Mouse (Mus musculus): ENCODE data around the gene Slc38a4. TPM values are rescaled to one million over a fixed set of nuclear protein-coding genes. Genes with fewer than 3 reads are reported as not detected.

The Slc38a4 gene
- polyA plus RNA-seq, 1 experiment from 2014 or later, result 20.5 TPM

DNA sequence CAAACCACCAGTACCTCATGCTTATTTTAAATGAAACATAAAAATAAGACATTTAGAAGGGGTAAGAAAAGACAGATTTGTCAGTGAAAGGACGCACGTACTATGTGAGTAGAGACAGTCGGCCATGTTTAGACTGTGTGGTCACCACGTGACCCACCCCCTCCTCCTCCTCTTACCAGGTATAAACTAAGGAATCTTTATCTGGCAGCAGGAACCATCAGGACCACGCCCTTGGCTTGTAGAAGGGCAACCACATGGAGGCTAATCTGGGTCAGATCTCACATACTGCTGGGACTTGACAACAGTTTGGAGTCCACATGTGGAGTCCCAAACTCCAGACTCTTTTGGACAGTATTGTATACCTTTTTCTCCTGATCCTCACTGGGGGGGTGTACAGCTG lies 7.5 kb downstream of the Slc38a4 start:
- Histone ChIP-seq H3K4me2 (ENCODE audit: low read depth, low read length, severe bottlenecking) (no peak overlapping the region), H3K9me3 (ENCODE audit: control insufficient read depth, low read length) (no peaks in the 10 kb centered on the region), H3K27ac (ENCODE audit: low read depth, low read length) (no peak overlapping the region), H3K4me3 (ENCODE audit: low read depth, low read length) (no peak overlapping the region), H3K9ac (ENCODE audit: low read length) (no peak overlapping the region), H3K27me3 (ENCODE audit: control insufficient read depth, insufficient read depth, low read length) (no peaks in the 10 kb centered on the region), H3K4me1 (replicated peaks; ENCODE audit: control insufficient read depth, insufficient read depth, low read length) (no peaks in the 10 kb centered on the region), H3K36me3 (ENCODE audit: control insufficient read depth, insufficient read depth, low read length) (no peaks in the 10 kb centered on the region)
- no peak for ATAC-seq (replicated peaks; ENCODE audit: low FRiP score)
- 88% methylated on average over 5 of the region's 5 CpGs for WGBS
- DNase-seq (ENCODE audit: low spot score), result no peak

DNA sequence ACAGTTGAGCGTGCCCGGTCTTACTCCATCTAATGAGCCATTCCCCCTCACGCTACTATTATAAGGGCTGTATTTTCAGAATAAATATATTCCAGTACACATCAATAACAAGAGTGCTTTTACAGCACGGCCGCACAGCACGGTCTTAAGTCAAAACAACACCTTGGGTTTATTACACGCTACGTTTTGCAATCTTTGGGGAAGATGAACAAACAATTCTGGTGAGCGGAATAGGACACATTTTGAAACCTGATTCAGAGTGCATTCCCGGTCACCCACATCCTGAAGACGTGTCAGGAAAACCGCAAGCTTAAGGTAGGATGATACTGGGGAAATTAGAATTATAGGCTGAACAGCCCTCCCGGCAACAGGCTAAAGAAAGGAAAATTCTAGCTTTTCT lies 11.8 kb downstream of the Slc38a4 start:
- no peak overlapping the region for H3K27ac ChIP-seq (ENCODE audit: low read depth, low read length)
- H3K27me3 ChIP-seq (ENCODE audit: control insufficient read depth, insufficient read depth, low read length), result no peaks in the 10 kb centered on the region
- H3K36me3 ChIP-seq (ENCODE audit: control insufficient read depth, insufficient read depth, low read length), result no peaks in the 10 kb centered on the region
- ATAC-seq (replicated peaks; ENCODE audit: low FRiP score) (no peak), DNase-seq (ENCODE audit: low spot score) (no peak)
- no peak overlapping the region for H3K4me3 ChIP-seq (ENCODE audit: low read depth, low read length)
- H3K9me3 ChIP-seq (ENCODE audit: control insufficient read depth, low read length), result no peaks in the 10 kb centered on the region
- no peaks in the 10 kb centered on the region for H3K4me1 ChIP-seq (replicated peaks; ENCODE audit: control insufficient read depth, insufficient read depth, low read length)
- H3K9ac ChIP-seq (ENCODE audit: low read length), result no peak overlapping the region
- WGBS, result 94% methylated on average over 13 of the region's 13 CpGs
- no peak overlapping the region for H3K4me2 ChIP-seq (ENCODE audit: low read depth, low read length, severe bottlenecking)

DNA sequence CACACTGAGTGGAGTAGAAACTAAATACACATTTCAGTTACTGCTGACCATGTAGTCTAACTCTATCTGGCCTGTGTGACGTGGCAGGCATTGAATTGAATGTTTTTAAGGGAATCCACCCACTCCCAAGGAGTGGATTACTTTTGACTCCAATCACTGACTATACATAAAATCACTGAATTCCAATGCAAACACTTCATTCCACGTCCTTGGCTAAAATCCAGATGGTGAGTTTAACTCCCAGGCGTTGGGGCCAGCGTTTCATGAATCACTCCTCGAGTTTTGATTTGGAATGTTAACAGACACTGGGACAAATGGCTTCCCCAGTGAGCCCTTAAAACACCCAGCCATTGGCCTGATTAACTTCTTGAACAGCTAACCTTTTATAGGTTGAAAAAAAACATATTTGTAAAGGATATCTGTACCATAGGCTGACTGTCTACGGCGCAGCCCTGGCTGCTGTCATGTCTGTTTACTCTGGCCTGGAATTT lies 13.7 kb downstream of the Slc38a4 start:
- Histone ChIP-seq H3K27me3 (ENCODE audit: control insufficient read depth, insufficient read depth, low read length) (no peaks in the 10 kb centered on the region), H3K4me2 (ENCODE audit: low read depth, low read length, severe bottlenecking) (no peak overlapping the region), H3K4me3 (ENCODE audit: low read depth, low read length) (no peak overlapping the region), H3K9ac (ENCODE audit: low read length) (no peak overlapping the region), H3K4me1 (replicated peaks; ENCODE audit: control insufficient read depth, insufficient read depth, low read length) (no peaks in the 10 kb centered on the region), H3K9me3 (ENCODE audit: control insufficient read depth, low read length) (no peaks in the 10 kb centered on the region), H3K36me3 (ENCODE audit: control insufficient read depth, insufficient read depth, low read length) (no peaks in the 10 kb centered on the region), H3K27ac (ENCODE audit: low read depth, low read length) (no peak overlapping the region)
- no peak for DNase-seq (ENCODE audit: low spot score)
- ATAC-seq (replicated peaks; ENCODE audit: low FRiP score), result no peak
- 79% methylated on average over 7 of the region's 7 CpGs for WGBS

DNA sequence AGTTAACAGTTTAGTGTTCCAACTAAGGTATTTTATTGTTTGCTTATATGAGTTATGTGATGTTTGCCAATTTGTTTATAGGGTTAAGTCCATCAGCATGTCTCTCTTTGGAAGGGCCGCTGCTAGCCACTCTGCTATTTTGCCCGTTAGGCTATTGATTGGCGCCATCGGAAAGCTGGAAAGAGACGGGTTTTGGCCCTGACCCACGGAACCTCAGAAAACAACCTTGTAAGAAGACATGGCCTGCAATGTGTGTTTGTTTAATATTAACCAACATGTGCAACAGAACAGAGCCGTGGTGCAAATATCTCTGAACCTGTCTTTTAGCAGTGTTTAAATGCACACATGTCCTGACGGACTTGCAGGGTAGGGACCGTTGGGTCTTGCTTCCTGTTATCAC lies 14.6 kb downstream of the Slc38a4 start:
- H3K36me3 ChIP-seq (ENCODE audit: control insufficient read depth, insufficient read depth, low read length), result no peaks in the 10 kb centered on the region
- ATAC-seq (replicated peaks; ENCODE audit: low FRiP score), result no peak
- no peak overlapping the region for H3K4me2 ChIP-seq (ENCODE audit: low read depth, low read length, severe bottlenecking)
- no peak overlapping the region for H3K4me3 ChIP-seq (ENCODE audit: low read depth, low read length)
- H3K27me3 ChIP-seq (ENCODE audit: control insufficient read depth, insufficient read depth, low read length), result no peaks in the 10 kb centered on the region
- WGBS, result 94% methylated on average over 9 of the region's 9 CpGs
- no peaks in the 10 kb centered on the region for H3K9me3 ChIP-seq (ENCODE audit: control insufficient read depth, low read length)
- no peak overlapping the region for H3K9ac ChIP-seq (ENCODE audit: low read length)
- H3K27ac ChIP-seq (ENCODE audit: low read depth, low read length), result no peak overlapping the region
- DNase-seq (ENCODE audit: low spot score), result no peak
- H3K4me1 ChIP-seq (replicated peaks; ENCODE audit: control insufficient read depth, insufficient read depth, low read length), result no peaks in the 10 kb centered on the region

DNA sequence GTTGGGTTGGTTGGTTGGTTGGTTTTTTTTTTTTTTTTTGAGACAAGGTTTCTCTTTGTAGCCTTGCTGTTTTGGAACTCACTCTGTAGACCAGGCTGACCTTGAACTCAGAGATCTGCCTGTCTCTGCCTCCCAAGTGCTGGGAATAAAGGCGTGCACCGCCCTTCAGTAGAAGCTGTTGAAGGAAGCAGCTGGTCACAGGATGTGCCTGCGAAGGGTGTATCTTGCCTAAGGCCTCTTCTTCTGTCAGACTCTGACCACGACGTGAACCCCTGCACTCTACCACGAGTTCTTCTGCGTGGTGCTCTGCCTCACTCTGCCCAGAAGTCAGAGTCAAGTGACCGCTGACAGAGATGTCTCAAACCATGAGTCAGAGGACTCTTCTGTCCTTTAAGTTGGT lies 18.0 kb downstream of the Slc38a4 start:
- Histone ChIP-seq H3K4me2 (ENCODE audit: low read depth, low read length, severe bottlenecking) (no peak overlapping the region), H3K9ac (ENCODE audit: low read length) (no peak overlapping the region), H3K27ac (ENCODE audit: low read depth, low read length) (no peak overlapping the region), H3K9me3 (ENCODE audit: control insufficient read depth, low read length) (no peaks in the 10 kb centered on the region), H3K36me3 (ENCODE audit: control insufficient read depth, insufficient read depth, low read length) (no peaks in the 10 kb centered on the region), H3K27me3 (ENCODE audit: control insufficient read depth, insufficient read depth, low read length) (no peaks in the 10 kb centered on the region), H3K4me1 (replicated peaks; ENCODE audit: control insufficient read depth, insufficient read depth, low read length) (no peaks in the 10 kb centered on the region), H3K4me3 (ENCODE audit: low read depth, low read length) (no peak overlapping the region)
- ATAC-seq (replicated peaks; ENCODE audit: low FRiP score) (no peak), DNase-seq (ENCODE audit: low spot score) (no peak)
- 89% methylated on average over 8 of the region's 8 CpGs for WGBS

DNA sequence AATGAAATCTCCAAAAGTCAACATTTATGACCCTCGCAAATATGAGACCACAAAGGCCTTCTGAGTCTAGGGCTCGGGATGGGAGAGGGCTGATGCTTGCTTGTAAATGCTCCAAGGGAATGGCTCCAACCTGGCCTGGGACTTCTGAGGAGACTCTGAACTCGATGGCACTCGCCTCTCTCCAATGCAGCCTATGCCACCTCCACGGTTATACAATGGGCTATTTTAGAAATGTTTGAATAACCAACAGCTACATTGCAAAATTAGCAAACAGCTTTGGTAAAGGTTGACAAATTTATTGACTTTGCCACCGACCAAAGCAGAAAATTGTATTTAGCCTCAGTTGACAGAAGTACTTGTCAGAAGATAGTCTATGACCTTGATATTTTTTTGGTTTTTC lies 19.9 kb downstream of the Slc38a4 start:
- ATAC-seq (replicated peaks; ENCODE audit: low FRiP score) (no peak), DNase-seq (ENCODE audit: low spot score) (no peak)
- H3K36me3 ChIP-seq (ENCODE audit: control insufficient read depth, insufficient read depth, low read length), result no peaks in the 10 kb centered on the region
- 90% methylated on average over 6 of the region's 6 CpGs for WGBS
- no peak overlapping the region for H3K27ac ChIP-seq (ENCODE audit: low read depth, low read length)
- no peak overlapping the region for H3K4me2 ChIP-seq (ENCODE audit: low read depth, low read length, severe bottlenecking)
- no peak overlapping the region for H3K4me3 ChIP-seq (ENCODE audit: low read depth, low read length)
- no peaks in the 10 kb centered on the region for H3K9me3 ChIP-seq (ENCODE audit: control insufficient read depth, low read length)
- no peaks in the 10 kb centered on the region for H3K27me3 ChIP-seq (ENCODE audit: control insufficient read depth, insufficient read depth, low read length)
- no peaks in the 10 kb centered on the region for H3K4me1 ChIP-seq (replicated peaks; ENCODE audit: control insufficient read depth, insufficient read depth, low read length)
- no peak overlapping the region for H3K9ac ChIP-seq (ENCODE audit: low read length)

DNA sequence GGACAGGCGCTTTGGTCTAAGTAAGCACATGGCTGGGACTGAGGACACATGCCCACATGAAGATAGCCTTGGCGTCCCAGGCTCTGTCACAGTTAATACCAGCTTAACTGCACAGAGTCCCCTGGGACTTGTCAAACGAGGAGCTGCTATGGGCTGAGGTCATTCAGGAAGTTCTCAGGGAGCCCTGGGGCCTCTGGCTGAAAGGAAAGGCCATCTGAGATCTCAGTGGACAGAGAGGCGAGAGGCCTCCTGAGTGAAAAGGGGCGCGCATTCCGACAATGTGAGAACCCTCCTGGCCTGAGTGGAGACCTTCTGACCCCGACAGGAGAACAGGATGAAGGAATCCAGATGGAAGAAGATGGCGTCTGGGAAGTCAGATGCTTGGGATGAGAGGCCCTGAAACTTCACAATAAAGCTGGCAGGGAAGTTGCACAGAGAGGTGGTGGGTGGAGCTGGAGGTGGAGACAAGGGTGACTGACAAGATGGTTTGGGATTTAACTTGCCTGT lies 22.2 kb downstream of the Slc38a4 start:
- Histone ChIP-seq H3K36me3 (ENCODE audit: control insufficient read depth, insufficient read depth, low read length) (no peaks in the 10 kb centered on the region), H3K9ac (ENCODE audit: low read length) (no peak overlapping the region), H3K4me2 (ENCODE audit: low read depth, low read length, severe bottlenecking) (no peak overlapping the region), H3K4me3 (ENCODE audit: low read depth, low read length) (no peak overlapping the region), H3K9me3 (ENCODE audit: control insufficient read depth, low read length) (no peaks in the 10 kb centered on the region), H3K4me1 (replicated peaks; ENCODE audit: control insufficient read depth, insufficient read depth, low read length) (no peaks in the 10 kb centered on the region), H3K27me3 (ENCODE audit: control insufficient read depth, insufficient read depth, low read length) (no peaks in the 10 kb centered on the region), H3K27ac (ENCODE audit: low read depth, low read length) (no peak overlapping the region)
- WGBS, result 51% methylated on average over 9 of the region's 9 CpGs
- ATAC-seq (replicated peaks; ENCODE audit: low FRiP score), result no peak
- DNase-seq (ENCODE audit: low spot score), result peak; percentile 54

DNA sequence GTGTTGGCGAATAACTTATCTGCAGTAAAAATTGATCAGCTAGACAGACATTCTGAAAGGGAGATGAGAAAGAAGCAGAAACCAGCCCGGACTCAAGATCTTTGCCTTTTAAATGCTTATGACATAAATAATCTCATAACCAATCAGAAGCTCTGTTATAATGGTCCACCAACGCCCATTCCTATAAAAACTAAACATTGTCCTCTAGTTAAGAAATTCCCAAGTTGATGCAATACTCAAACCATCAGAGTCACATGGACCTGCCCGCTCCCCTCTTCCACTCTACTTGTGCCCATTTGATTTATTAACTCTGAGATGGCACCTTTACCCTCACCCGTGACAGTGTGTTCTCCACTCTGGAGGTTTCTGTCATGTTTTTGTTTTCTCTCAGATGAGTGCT lies 23.9 kb downstream of the Slc38a4 start:
- ATAC-seq (replicated peaks; ENCODE audit: low FRiP score) (no peak), DNase-seq (ENCODE audit: low spot score) (no peak)
- Histone ChIP-seq H3K9ac (ENCODE audit: low read length) (no peak overlapping the region), H3K27me3 (ENCODE audit: control insufficient read depth, insufficient read depth, low read length) (no peaks in the 10 kb centered on the region), H3K9me3 (ENCODE audit: control insufficient read depth, low read length) (no peaks in the 10 kb centered on the region), H3K4me2 (ENCODE audit: low read depth, low read length, severe bottlenecking) (no peak overlapping the region), H3K27ac (ENCODE audit: low read depth, low read length) (no peak overlapping the region), H3K36me3 (ENCODE audit: control insufficient read depth, insufficient read depth, low read length) (no peaks in the 10 kb centered on the region), H3K4me3 (ENCODE audit: low read depth, low read length) (no peak overlapping the region), H3K4me1 (replicated peaks; ENCODE audit: control insufficient read depth, insufficient read depth, low read length) (no peaks in the 10 kb centered on the region)
- WGBS, result 91% methylated on average over 5 of the region's 5 CpGs

DNA sequence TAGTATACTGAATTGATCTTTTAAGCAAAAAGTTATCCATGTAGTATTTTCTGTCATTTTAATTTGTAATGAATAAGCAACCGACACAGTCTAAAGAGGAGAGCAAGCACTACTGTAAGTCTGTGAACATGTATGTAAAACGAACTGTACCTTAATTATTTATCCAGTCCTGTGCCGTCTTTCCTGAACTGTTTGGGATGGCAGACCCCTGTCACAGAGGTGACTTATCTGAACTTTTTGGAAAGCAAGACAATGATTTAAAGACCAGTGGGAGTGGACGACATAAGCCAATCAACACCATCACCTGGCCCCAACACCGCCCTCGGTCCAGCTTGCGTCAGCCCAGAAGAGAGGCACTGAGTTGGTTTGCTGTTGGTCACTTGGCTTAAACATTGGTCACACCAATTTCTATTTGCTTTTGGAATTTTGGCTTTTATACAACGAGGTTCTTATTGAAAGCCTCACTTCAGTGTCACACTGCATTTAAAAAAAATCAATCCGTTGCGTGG lies 24.7 kb downstream of the Slc38a4 start:
- Histone ChIP-seq H3K27ac (ENCODE audit: low read depth, low read length) (no peak overlapping the region), H3K27me3 (ENCODE audit: control insufficient read depth, insufficient read depth, low read length) (no peaks in the 10 kb centered on the region), H3K4me3 (ENCODE audit: low read depth, low read length) (no peak overlapping the region), H3K36me3 (ENCODE audit: control insufficient read depth, insufficient read depth, low read length) (no peaks in the 10 kb centered on the region), H3K4me2 (ENCODE audit: low read depth, low read length, severe bottlenecking) (no peak overlapping the region), H3K9ac (ENCODE audit: low read length) (no peak overlapping the region), H3K4me1 (replicated peaks; ENCODE audit: control insufficient read depth, insufficient read depth, low read length) (no peaks in the 10 kb centered on the region), H3K9me3 (ENCODE audit: control insufficient read depth, low read length) (no peaks in the 10 kb centered on the region)
- no peak for DNase-seq (ENCODE audit: low spot score)
- no peak for ATAC-seq (replicated peaks; ENCODE audit: low FRiP score)
- WGBS, result 91% methylated on average over 10 of the region's 10 CpGs
